Mouse (Mus musculus) T-cell, adult 2 months (primary cell): ENCODE results near the gene H6pd.
A peak's percentile ranks its signal among the peaks of the same experiment; 100 is the strongest.

Source experiments
- DNase-seq: peaks from one replicate; pipeline ENCODE4 v3.0.0; 2022; ENCODE audit warnings: low spot score

The H6pd gene

DNA sequence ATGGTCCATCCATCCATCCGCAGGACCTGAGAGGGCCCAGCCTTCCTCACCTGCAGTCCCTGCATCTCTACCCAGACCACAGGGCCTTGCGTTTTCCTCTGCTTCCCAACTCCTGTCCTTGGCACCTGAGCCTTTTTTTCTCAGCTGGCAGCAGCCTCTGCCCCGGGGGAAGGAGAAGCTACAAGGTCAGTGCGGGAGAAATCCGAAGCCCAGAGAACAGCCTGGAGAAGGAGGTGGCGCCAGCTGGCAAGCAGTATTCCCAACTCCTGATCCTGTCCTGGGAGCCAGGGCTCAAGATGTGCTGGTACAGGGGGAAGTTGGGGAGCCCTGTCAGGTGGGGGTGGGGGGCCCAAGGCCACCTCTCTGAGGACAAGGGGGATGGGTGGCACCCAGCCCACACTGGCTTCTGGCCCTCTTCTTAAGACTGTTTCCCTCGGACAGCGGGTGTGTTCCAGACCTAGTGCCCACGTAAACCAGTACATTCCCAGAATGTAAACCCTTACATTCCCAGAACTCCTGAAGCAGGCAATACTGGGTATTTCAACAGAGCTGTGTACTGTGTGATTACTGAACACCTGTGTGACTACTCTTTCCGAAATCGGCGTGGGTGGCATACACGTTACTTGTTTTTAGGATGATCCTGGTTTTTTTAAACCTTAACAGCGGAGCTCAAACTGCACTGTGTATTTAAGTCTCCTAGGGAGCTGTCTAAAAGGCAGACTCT is 9.9 kb downstream of the H6pd start:
- DNase-seq = no peak

DNA sequence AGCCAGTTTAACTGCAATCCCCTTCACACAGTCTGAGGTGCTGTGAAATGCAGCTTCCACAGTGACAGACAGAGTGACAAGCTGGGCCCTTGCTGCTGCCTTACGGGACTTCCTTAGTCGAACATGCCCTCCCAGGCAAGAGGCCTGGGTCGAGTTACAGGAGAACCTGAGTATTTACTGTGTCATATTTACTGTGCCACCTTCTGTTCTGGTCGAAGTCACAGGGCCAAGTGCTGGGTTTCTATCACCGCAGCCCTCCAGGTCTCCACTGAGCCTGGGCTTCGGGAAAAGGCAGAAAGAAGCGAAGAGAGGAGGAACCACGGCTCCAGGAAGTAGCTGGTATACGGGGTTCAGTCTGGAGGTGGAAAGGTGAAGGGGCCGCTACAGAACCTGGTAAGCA is 10.8 kb downstream of the H6pd start:
- peak; percentile 18 for DNase-seq

DNA sequence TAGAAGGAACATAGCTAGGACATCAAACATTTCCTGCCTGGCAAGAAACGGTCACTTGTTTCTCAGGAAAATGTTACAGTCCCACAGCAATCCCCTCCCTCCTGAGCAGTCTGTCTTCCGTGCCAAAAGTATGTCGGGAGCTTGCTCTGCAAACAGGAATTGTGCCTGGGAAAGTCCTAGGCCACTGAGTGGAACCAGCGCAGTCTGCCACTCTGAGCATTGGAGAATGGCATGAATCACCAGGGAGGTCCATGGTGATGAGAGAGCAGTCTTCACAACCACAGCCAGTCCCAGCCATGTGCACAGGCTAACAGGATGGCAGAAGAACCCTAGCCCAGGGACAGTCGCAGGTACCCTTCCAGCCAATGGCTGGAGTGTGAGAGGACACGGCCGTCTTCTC is 12.4 kb downstream of the H6pd start:
- DNase-seq = no peak

DNA sequence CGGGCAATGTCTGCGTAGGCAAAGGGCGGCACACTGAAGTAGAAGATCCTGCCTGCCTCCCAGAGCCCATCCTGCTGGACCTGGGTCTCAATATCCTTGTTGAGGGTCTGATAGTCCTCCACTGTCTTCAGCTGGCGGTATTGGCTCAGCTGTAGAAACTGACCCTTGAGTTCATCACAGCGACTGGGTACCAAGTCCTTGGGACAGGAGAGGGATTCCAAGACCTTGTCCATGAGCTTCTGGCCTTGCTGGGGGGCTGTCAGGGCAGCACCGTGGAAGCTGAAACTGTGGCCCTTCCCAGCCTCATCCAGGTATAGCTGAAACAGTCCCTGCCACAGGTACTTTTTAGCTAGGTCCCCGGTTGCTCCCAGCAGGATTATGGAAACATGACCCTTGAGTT is 12.9 kb downstream of the H6pd start:
- no peak for DNase-seq

DNA sequence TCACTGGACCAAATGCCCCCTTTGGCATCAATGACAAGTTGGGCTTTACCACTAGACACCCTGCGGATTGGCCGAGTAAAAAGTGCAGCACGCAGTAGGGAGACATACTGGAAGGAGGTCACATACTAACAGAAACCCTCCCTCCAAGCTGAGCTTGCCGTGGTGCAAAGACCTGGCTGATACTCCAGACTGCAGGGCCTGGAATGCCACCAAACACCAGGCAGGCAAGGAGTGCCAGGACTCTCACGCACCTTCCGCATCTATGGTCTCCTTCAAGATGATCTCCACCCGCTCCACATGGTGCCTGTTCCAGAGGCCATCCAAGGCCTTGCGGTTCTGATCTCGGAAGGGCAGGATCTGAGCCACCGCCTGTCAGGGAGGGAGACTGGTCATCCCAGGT is 14.6 kb downstream of the H6pd start:
- no peak for DNase-seq

DNA sequence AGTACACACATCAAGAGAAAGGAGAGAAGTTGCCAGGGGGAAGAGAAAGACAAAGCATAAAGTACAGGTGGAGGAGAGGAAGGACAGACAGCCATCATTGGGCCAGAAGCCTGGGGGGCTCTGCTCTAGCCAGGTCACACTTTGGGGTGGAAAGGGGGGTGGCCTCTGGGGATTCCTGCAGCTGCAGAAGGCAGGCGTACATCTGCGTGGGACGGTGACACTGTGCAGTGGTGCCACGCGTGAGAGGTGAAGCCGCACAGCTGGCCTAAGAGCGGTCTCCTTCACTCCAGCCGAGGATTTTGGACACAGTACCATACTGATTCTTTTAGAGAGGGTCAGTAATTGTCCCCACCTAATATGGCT is 16.2 kb downstream of the H6pd start:
- no peak for DNase-seq

DNA sequence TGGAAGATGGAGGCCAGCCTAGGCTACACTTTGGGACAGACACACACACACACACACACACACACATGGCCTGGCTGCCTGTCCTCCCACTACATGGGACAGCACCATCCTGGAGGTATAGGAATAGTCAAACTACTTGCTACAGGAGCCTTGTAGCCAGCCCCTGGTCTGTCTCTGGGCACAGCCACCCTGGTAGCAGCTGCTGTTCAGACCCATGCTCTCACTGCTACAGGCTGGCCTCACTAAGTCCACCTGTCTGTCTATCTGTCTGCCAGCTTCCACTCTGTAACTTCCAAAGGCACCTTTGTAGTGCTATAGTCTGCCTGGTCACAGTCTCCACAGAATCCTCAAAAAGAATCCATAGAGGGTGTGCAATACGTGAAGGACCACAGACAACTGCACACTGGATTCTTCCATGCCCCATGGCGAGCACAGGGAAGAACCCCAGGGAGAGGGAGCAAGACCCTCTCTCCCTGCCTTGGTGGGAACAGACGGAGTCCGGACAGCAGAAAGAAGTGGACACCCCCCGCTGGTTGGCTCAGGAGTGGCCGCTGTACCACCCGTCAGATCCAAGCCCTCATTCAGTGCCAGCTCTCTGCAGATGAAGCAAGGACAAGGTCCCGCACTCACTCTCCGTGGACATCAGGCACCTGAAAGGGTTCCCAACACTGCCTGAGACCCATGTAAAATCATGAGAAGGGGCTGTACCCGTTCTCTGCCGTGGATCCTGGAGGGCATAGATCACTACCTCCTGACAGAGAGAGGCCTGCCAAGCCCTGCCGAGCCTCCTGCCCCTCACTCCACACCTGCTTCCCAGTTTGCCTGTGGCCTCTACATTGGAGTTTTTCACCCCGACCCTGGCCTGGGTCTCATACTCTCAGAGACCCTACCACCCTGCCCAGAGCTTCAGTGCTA is 16.8 kb downstream of the H6pd start:
- DNase-seq = no peak

DNA sequence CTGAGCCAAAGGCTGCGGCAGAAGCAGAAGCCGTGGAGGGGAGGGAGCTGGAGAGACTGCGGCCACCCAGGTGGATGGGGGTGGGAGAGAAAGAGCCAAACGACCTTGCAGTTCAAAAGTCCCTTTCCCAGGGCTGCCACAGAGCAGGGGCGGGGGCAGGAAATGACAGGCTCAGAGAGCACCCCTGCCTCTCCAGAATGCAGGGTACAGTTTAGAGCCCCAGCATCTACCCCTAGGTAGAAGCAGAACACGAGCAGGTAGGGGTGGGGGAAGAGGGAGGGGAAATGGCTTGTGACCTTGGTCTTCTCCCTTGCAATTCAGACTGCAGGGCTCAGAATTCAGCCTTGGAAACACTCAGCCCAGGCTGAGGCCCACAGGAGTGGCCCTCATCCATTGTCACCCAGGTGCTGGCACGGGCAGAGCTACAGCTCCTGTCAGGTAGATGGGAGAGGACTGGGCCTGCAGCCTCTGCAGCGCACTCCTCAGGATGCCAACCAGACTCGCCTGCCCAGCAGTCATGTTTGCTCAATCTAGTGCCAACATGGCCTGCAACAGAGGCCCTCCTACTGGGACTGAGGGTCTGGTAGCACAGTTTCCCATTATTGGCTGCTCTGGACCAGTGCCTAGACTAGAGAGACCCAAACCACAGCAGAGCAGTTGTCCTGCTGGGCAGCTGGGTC is 17.7 kb downstream of the H6pd start:
- peak; percentile 56 for DNase-seq

DNA sequence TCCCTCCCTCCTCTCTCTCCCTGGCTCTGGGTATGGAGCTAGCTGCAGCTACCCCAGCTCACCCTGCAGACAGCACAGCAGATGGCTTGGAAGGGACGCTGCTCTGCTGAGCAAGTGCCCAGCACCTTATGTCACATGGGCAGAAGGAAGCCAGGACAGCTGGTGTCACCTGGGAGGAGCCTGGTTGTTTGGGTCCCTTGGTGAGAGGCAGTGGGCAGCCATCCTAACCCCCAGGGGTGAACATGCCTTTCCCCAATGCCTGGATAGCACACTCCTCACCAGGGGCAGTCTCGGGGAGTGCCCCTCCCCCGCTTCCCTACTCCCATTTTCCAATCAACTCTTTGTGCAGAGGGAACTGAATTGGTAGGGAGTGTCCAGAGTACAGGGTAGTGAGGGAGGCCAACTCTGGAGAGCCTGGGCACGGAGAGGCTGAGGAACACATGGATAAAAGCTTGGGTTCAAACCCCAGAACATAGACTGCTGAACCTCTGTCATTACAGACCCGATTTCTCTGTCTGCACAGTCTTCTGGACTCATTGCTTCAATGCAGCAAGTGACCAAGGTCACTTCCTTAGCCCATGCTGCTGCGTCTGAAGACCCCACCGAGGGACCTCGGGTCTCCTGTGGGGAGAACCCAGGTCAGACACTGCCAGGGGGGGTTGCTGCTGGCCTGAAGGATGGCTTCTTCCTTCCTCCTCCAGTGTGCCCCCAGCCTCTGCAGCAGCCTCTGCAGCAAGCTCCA is 18.4 kb downstream of the H6pd start:
- DNase-seq = no peak

DNA sequence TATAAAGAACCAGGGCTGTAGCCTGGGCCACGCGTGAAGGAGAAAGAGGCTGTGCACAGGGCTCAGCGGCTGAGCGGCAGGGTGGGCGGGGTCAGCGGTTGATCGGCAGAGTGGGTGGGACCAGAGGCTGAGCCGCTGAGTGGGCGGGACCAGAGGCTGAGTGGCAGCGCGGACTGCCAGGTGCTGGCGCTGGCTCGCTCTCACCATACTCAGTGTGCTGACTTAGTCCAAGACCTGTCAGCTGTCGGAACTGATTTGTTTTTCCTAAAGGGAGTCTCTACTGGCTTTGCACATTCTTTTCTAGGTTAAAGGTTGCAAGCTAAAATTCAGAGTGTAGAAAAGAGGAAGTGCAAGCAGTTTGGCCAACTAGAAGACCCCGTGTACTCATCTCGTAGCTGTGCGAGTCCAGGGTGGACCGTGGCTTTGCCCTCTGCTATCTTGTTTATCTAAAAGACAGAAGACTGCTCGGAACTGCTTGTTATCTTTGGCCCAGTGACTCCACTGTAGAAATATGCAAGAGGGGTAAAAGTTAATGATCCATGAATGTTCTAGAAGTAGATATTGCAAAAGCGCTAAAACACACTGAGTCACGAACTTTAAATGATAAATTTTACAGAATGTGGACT is 19.8 kb downstream of the H6pd start:
- DNase-seq = peak; percentile 86

DNA sequence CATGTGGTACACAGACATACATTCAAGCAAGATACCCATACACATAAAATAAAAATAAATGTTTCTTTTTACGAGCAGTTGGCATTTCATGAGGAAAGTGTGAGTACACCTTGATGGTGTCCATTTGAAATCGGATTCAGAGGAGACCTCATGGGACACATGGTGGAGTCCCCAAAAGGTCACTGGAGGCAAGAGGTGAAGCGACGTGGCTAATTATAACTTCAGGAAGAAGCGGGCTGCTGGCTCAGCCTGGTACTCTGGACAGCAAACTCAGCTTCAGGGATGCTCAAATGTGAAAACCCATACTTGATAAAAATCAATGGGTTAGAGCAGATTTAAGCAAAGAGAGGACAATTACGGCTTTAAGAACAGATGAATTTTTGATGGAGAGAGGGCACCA is 20.5 kb downstream of the H6pd start:
- DNase-seq = no peak

DNA sequence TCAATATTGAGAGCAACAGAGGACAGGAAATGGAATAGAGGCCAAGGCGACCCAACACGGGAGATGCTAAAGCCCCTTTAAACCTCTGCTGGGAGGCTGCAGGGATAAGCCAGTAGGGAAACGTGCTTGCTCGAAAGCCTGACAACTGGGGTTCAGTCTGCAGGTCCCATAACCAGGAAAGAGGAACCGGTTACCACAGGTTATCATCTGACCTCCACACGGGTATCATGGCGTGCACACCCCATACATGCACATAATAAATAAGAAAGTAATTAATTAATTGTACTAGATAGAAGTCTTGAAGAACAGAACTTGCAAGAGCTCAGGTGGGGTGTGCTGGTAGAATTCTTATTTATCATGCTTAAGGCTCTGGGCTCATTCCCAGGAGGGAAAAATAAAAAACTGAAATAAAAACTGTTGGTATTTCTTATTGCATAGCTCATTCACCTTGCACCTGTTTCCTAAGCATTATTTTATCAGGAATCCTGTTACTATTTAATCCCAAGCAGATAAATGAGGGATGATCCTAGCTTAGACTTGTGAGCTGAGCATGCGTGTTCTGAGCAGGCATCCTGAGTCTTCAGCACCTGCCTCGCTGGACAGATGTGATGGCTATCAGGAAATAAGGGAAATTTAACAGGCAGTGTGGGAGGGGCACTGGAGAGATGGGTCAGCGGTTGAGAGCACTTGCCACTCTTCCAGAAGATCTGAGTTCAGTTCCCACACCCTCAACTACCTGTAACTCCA is 22.0 kb downstream of the H6pd start:
- DNase-seq = no peak

DNA sequence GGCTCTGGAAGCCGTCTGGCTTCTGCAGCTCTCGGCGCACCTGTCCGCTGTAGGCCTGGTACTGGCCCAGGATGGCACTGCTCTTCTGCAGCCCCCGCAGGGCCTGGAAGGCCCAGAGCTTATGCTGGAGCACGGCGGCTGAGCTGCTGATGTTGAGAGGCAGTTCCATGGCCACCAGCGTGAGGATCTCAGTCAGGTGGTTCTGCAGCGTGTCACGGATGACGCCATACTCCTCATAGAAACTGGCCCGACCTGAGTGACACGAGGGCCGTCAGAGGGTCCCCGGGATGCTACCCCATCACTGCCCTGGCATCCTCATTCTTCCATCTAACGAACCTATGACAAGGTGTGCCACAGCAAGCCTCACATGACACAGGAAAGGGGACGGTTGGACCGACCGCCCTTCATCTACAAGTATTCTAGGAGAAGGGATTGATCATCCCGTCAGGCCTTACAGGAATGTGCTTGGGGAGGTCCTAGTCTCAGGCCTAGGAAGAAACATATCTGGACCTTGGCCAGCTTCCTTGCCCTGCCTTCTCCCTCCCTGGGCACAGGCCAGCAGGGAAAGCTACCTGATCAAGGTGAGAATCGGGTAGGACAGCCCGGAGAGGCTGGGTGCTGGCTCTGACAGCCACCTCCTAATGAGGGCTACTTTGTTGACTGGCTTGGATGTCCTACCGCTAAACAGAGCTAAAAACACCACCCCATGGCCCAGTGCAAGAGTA is 24.7 kb downstream of the H6pd start:
- DNase-seq = no peak

DNA sequence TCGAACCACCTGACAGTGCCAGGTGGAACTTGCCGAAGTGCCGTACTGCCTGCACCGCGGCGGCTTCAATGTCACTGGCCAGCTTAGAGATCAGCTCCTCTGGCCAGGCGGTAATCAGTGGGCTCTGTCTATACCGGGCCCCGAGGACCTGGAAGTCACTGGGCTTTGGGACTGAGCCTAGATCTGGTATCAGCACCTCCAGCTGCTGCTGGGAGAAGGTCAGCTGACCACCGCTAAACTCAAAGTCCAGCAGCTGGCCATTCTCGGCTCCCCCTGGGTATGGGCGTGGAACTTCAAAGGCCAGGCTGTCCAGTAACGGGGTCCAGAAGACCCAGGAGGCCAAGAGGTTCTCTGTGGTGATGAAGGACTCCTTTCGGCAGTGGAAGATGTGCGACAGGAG is 26.7 kb downstream of the H6pd start:
- no peak for DNase-seq

DNA sequence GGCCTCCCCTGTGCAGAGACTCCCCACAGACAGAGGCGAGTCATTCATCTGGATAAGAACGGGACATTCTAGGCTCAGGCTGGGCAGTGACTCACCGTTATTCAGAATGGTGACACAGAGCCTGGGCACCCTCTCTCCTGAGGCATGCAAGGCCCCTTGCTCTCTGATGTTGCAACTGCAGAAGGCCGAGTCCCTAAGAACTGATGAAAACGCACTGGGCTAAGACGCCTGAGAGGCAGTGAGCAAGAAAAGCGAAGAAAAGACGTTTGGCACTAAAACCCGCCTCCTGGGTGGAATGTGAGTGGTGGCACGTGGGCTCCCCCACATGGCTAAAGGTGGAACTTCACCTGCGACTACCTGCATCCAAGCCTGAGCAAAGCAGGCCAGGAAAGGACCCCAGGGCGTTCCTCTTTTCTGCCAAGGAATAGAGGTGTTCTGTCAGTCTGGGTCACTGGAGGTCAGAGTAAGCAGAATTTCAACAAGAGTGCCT is 29.0 kb downstream of the H6pd start:
- peak; percentile 71 for DNase-seq

DNA sequence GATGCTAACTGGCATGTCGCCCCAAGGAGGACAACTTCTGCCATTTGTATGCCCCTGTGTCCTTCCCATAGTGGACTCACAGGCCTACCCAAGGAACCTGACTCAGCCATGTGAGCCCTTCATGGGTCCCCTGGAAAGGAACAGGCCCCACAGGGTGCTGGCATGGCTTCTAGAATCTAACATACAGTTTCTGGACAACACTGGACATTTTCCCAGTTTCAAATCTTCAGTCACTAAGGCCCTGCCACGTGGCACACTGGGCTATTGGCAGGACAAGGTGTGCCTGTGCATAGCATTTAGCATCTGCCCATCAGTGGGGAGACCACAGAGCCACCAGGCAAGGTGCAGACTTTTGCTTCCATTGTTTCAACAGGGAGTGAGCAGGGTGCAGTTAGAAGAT is 30.0 kb downstream of the H6pd start:
- DNase-seq = no peak

DNA sequence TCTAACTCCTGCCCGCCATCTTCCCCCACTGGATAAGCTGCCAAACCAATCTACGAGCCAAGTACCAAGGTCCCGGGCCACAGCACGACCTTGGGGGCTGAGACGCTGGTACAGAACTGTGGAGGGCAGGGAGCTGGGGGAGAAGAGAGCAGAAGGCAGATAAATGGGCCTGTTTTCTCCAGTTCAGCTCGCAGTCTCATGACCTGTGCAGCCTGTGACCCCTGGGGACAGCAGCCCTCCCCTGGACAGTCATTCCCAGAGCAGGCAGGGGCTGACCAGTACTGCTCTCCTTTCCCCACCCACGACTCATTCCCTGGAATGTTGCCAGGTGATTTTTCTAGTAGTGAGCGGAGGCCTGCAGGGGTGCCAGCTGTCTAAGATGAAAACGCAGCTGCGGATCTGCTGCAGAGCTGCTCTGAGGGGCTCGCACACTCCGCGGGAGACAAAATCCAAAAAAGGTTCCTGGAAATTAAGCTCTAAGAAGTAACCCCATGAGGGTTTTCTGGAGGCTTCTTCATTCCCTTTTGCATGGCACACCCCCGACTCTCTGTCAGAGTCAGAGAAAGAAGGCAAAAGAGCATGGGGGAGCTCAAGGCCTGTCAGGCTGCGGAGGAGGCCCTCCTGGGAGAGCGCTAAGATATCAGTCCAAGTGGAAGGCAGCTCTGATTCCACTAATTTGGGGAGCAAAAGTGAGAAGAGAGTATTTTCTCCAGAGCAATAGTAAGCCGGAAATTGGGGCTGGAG is 30.9 kb downstream of the H6pd start:
- DNase-seq = no peak

DNA sequence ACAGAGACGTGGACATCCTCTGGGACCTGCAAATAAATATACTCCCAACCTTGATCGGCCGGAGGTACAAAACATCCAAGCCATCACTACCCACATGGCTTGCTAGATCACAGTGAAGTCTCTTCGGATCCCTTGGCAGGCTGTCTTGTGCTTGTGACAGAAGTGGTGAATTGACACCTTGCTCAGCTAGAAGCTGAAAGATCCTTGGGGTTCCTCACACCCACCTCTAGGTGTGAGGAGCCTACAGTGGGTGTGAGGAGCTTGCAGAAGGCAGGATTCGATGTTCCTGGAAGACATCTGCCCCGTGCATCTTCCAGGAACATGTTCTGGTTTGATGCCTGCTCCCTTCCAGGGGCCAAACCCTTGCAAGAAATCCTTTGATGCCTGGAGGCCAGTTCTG is 31.6 kb downstream of the H6pd start:
- no peak for DNase-seq

DNA sequence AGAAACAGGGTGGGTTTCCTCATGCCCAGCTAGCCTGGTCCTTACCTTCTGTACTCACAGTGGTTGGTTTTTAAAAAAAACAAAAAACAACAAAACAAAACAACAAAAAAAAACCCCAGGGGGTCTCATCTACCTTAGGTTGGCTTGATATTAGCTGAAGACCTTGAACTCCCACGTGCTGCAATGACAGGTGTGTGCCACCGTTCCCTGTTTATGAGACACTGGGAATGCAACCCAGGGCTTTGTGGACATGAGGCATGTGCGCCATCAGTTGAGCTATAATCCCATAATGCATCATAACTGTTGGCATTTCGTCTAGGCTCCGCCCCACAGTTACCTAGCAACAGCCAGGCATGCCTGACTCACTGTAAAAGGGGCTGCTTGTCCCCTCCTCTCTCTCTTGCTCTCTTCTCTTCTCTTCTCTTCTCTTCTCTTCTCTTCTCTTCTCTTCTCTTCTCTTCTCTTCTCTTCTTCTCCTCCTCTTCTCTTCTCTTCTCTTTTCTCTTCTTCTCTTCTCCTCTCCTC is 33.0 kb downstream of the H6pd start:
- no peak for DNase-seq
